Mouse (Mus musculus): ENCODE results near the gene Gsc2. TPM values are rescaled to one million over a fixed set of nuclear protein-coding genes. Genes with fewer than 3 reads are reported as not detected.

The Gsc2 gene
- polyA plus RNA-seq, 1 experiment from 2014 or later, result 2.6 TPM

DNA sequence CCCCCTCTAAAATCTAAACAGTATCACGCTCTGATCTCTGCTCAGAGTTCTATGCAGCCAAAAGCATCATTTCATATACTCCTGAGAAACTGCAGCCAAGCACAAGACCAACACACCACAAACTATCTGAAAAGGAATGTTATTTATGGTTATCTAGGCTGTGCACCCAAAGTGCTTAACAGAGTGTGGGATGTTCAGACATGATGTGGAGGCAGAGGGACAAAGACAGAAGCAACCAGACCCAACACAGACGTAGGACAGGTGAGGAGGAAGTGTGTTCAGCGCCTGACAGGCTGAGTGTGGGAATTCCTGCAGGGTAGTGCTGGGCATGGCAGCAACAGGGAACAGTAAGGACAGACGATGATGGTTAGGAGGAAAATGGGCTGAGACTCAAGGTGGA lies 35.3 kb downstream of the Gsc2 start:
- peaks cover 6% of the 10 kb centered on the region; the same call in 1 of the 2 replicates for H3K36me3 ChIP-seq

DNA sequence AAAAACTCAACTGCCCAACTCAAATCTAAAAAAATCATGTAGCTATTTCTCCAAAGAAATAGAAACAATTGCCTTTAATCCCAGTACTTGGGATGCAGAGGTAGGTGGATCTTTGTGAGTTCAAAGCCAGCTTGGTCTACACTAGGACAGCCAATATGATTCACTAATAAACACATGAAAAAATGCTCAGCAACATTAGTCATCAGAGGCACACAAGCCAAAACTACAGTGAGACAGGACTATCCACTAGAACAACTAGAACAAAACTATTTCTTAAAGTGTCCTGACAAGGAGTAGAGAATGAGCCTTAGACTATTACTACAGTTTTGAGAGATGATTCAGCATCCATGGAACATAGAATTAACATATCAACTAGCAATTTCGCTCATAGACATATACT lies 38.8 kb downstream of the Gsc2 start:
- Histone ChIP-seq H3K36me3 (peaks cover 15% of the 10 kb centered on the region), H3K27ac (no peak overlapping the region), H3K4me1 (no peaks in the 10 kb centered on the region), H3K27me3 (no peaks in the 10 kb centered on the region), H3K9me3 (replicated peaks) (no peaks in the 10 kb centered on the region), H3K9ac (no peak overlapping the region), H3K4me2 (replicated peaks) (no peak overlapping the region), H3K4me3 (no peak overlapping the region)
- 93% methylated on average over 1 of the region's 1 CpGs for WGBS
- ATAC-seq (ENCODE audit: low FRiP score), result no peak

More for the DNA sequence above, 35.3 kb downstream of the Gsc2 start:
- no peaks in the 10 kb centered on the region for H3K9me3 ChIP-seq (replicated peaks)
- H3K4me2 ChIP-seq (replicated peaks), result no peak overlapping the region
- no peak for ATAC-seq (ENCODE audit: low FRiP score)
- no peak overlapping the region for H3K9ac ChIP-seq
- H3K27me3 ChIP-seq, result no peaks in the 10 kb centered on the region
- WGBS, result 96% methylated on average over 4 of the region's 4 CpGs
- H3K4me1 ChIP-seq, result no peaks in the 10 kb centered on the region
- H3K4me3 ChIP-seq, result no peak overlapping the region
- H3K27ac ChIP-seq, result no peak overlapping the region

DNA sequence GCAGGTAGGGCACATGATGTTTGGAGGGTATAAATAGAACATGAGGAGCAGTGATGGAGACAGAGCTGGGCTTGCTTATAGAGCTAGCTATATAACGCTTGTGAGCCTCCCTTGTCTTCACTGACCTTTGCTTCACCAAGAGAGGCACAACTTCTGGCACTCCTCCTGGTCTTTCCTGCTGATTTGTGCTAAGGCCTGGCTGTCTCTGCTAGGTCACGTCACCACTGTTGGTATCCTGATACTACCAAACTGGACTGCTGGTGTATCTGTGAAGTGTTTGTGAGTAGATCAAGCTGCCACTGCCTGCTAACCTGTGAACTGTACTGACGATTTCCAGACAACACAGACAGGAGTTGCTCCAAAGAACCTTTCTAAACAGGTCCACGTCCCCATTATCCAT lies 39.7 kb downstream of the Gsc2 start:
- H3K9ac ChIP-seq, result no peak overlapping the region
- peaks cover 25% of the 10 kb centered on the region for H3K36me3 ChIP-seq
- 84% methylated on average over 4 of the region's 4 CpGs for WGBS
- H3K9me3 ChIP-seq (replicated peaks), result no peaks in the 10 kb centered on the region
- ATAC-seq (ENCODE audit: low FRiP score), result no peak
- no peak overlapping the region for H3K4me3 ChIP-seq
- no peaks in the 10 kb centered on the region for H3K27me3 ChIP-seq
- no peak overlapping the region for H3K4me2 ChIP-seq (replicated peaks)
- no peak overlapping the region for H3K27ac ChIP-seq
- H3K4me1 ChIP-seq, result no peaks in the 10 kb centered on the region

DNA sequence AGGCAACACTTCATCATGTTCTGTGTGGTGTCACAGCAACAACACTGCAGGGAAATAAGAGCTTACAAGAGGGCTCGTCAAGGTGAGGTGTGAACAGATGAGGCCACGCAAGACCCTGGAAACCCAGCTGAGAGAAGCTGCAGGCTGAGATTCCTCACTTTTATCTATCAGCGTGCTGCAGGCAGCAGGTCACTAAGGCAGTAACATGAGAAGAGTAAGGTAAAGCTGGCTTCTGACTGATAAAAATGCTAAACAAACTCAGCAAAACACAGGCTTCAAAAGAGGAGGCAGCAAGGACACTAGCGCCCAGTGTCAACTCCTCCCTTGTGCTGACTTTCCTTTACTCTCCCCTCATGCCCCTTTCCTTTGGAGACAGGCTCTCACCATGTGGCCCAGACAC lies 41.9 kb downstream of the Gsc2 start:
- H3K4me3 ChIP-seq, result no peak overlapping the region
- H3K27ac ChIP-seq, result no peak overlapping the region
- 0 out of 2 replicates have a peak overlapping the region, but pooled peaks have one; percentile 24 for H3K9ac ChIP-seq
- H3K4me1 ChIP-seq, result no peaks in the 10 kb centered on the region
- H3K27me3 ChIP-seq, result no peaks in the 10 kb centered on the region
- no peaks in the 10 kb centered on the region for H3K9me3 ChIP-seq (replicated peaks)
- 62% methylated on average over 4 of the region's 4 CpGs for WGBS
- no peak overlapping the region for H3K4me2 ChIP-seq (replicated peaks)
- ATAC-seq (ENCODE audit: low FRiP score), result no peak
- H3K36me3 ChIP-seq, result peaks cover 35% of the 10 kb centered on the region

DNA sequence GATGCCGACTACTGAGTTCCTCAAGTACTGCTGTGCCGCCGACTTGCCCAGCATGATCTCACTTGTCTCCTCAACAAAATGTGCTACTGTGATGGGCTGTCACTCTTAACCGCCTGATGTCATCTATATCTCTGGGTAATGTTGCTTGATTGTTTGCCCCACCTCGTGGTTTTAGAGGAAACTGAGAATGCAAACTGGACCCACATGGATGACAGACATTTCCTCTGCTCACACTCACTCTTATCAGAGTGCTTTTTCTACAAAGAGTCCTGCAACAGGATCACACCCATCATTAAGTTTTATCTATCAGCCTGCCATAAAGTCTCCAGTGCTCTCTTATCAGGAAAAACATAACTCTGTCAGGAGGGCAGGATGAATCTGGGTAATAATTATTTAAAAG lies 43.6 kb downstream of the Gsc2 start:
- Histone ChIP-seq H3K27ac (no peak overlapping the region), H3K4me1 (no peaks in the 10 kb centered on the region), H3K9me3 (replicated peaks) (no peaks in the 10 kb centered on the region), H3K4me3 (no peak overlapping the region), H3K4me2 (replicated peaks) (no peak overlapping the region), H3K27me3 (no peaks in the 10 kb centered on the region), H3K36me3 (peaks cover 38% of the 10 kb centered on the region), H3K9ac (no peak overlapping the region)
- 91% methylated on average over 5 of the region's 5 CpGs for WGBS
- no peak for ATAC-seq (ENCODE audit: low FRiP score)

DNA sequence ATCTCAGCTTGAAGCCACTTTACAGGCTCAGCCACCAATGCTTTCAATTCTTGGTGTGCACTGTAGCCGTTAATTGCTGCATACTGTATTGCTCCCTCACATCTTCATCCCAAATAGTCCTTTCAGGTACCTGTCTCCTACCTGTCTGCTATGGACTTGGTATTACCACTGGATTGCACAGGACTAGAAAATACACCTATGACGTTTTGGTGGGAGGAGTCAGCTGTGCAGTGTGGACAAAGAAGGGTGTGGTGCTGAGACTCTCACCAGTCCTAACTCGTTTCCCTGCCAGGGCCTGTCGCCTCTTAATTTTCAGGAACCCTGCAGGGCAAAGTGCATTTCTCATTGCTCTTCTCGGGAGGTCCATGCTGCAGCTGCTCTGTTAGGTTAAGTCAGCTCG lies 49.1 kb downstream of the Gsc2 start:
- 79% methylated on average over 6 of the region's 6 CpGs for WGBS
- Histone ChIP-seq H3K4me3 (no peak overlapping the region), H3K36me3 (peaks cover 30% of the 10 kb centered on the region), H3K9ac (no peak overlapping the region), H3K27me3 (no peaks in the 10 kb centered on the region), H3K27ac (no peak overlapping the region), H3K4me1 (no peaks in the 10 kb centered on the region), H3K4me2 (replicated peaks) (no peak overlapping the region), H3K9me3 (replicated peaks) (no peaks in the 10 kb centered on the region)
- no peak for ATAC-seq (ENCODE audit: low FRiP score)

DNA sequence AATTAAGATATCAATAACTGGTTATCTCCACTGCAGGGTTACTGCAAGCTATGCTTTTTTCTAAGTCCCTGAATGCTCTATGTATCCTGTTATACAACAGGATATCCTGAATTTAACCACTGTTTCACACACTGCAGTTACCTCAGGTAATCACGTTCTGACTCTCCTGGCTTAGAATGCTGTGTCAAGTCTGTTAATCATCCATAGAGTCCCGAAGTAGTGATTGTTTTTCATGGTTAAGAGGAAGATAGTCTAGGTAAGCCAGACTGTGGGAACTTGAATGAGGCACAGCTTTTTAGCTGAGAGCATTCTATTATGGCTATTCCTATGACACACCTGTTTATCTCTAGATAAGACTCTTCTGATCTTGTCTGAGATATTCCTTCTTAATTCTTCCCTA lies 49.6 kb downstream of the Gsc2 start:
- no peaks in the 10 kb centered on the region for H3K4me1 ChIP-seq
- WGBS, result 94% methylated on average over 2 of the region's 2 CpGs
- H3K27ac ChIP-seq, result no peak overlapping the region
- peaks cover 29% of the 10 kb centered on the region for H3K36me3 ChIP-seq
- no peaks in the 10 kb centered on the region for H3K27me3 ChIP-seq
- H3K9me3 ChIP-seq (replicated peaks), result no peaks in the 10 kb centered on the region
- H3K4me3 ChIP-seq, result no peak overlapping the region
- no peak overlapping the region for H3K4me2 ChIP-seq (replicated peaks)
- ATAC-seq (ENCODE audit: low FRiP score), result no peak
- no peak overlapping the region for H3K9ac ChIP-seq

Other genes starting within 250 kb of the Gsc2 start
- 45.2 and 51.7 TPM in 2 replicates for gene Med15, start 182.2 kb downstream of the Gsc2 start, polyA plus RNA-seq (2016; fragmentation: Nextera tagmentation; extraction: Ambion mirVana)
- 63.9 and 64.7 TPM in 2 replicates for gene Klhl22, start 155.4 kb downstream of the Gsc2 start, polyA plus RNA-seq (2016; fragmentation: Nextera tagmentation; extraction: Ambion mirVana)
- 21.0 and 26.5 TPM in 2 replicates for gene Scarf2, start 117.8 kb downstream of the Gsc2 start, polyA plus RNA-seq (2016; fragmentation: Nextera tagmentation; extraction: Ambion mirVana)
- 0.93 and 1.0 TPM in 2 replicates for gene B830017H08Rik, start 81.9 kb downstream of the Gsc2 start, polyA plus RNA-seq (2016; fragmentation: Nextera tagmentation; extraction: Ambion mirVana)
- 3.5 and 4.1 TPM in 2 replicates for gene Car15, start 76.7 kb downstream of the Gsc2 start, polyA plus RNA-seq (2016; fragmentation: Nextera tagmentation; extraction: Ambion mirVana)
- gene Gm20518, start 23.4 kb downstream of the Gsc2 start, polyA plus RNA-seq (2016; fragmentation: Nextera tagmentation; extraction: Ambion mirVana), result 0.66 and 0.73 TPM in 2 replicates
- gene Tssk1, start 20.8 kb downstream of the Gsc2 start, polyA plus RNA-seq (2016; fragmentation: Nextera tagmentation; extraction: Ambion mirVana), result 0.07 and 0.10 TPM in 2 replicates
- gene Dgcr2, start 16.5 kb downstream of the Gsc2 start, polyA plus RNA-seq (2016; fragmentation: Nextera tagmentation; extraction: Ambion mirVana), result 101 and 106 TPM in 2 replicates
- 0.17 and 0.21 TPM in 2 replicates for gene Tssk2, start 16.4 kb downstream of the Gsc2 start, polyA plus RNA-seq (2016; fragmentation: Nextera tagmentation; extraction: Ambion mirVana)
- 50.0 and 51.1 TPM in 2 replicates for gene Ess2, start 3.7 kb downstream of the Gsc2 start, polyA plus RNA-seq (2016; fragmentation: Nextera tagmentation; extraction: Ambion mirVana)
- gene Slc25a1, start 13.2 kb upstream of the Gsc2 start, polyA plus RNA-seq (2016; fragmentation: Nextera tagmentation; extraction: Ambion mirVana), result 142 and 153 TPM in 2 replicates
- not detected in 2 replicates for gene Vpreb2, start 65.4 kb upstream of the Gsc2 start, polyA plus RNA-seq (2016; fragmentation: Nextera tagmentation; extraction: Ambion mirVana)
- 132 and 139 TPM in 2 replicates for gene Dgcr6, start 137.8 kb upstream of the Gsc2 start, polyA plus RNA-seq (2016; fragmentation: Nextera tagmentation; extraction: Ambion mirVana)
- gene Prodh, start 175.1 kb upstream of the Gsc2 start, polyA plus RNA-seq (2016; fragmentation: Nextera tagmentation; extraction: Ambion mirVana), result 5.9 and 7.0 TPM in 2 replicates
- 7.8 and 8.0 TPM in 2 replicates for gene Rtn4r, start 212.6 kb upstream of the Gsc2 start, polyA plus RNA-seq (2016; fragmentation: Nextera tagmentation; extraction: Ambion mirVana)

Data from hindbrain, embryonic 12.5 days (tissue).